Mouse (Mus musculus) lung, postnatal 0 days (tissue): Measurements from ENCODE around the gene Alg9.

Experiments
- CTCF ChIP-seq: IDR thresholded peaks from 2 replicates; pipeline ENCODE4 v1.5.1; 2016; ENCODE audit warnings: antibody characterized with exemption, mild to moderate bottlenecking
- EP300 ChIP-seq: IDR thresholded peaks from 2 replicates; pipeline ENCODE4 v1.6.1; 2016; ENCODE audit warnings: antibody characterized with exemption, mild to moderate bottlenecking, control low read depth

DNA sequence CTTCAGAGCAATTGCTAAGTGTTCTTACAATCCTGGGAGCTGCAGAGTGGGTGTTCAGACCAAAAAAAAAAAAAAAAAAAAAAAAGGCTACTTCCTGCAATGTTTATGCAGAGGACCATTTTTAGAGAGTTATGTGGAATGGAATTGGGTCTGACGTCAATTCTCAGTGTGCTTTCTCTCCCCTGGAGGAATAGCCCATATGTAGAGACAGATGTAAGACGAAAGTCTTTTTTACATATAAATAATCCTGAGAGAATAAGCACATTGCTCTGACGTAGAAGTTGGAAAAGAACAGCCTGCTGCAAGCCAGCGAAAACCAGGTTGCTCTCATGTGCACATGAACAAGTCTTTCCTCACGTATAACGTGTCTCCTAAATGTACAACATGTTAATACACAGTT lies 44.9 kb downstream of the Alg9 start:
- TF ChIP-seq CTCF (no peak), EP300 (no peak)
